Mouse (Mus musculus): ENCODE results near the gene Myo1e.

GRCm38 (mm10) chr9:70318601-70319000 is 111.5 kb downstream of the Myo1e start:
- TF ChIP-seq EP300 (IDR thresholded peaks at IDR 0.05; ENCODE audit: low read depth) (no peak), CTCF (IDR thresholded peaks at IDR 0.05; ENCODE audit: low read depth) (no peak)
